In genomic region chr9:59035342-59036158, GRCm38 (mm10) we compare ENCODE assay signal across 8 mouse cellular contexts. TPM values are rescaled to one million over a fixed set of nuclear protein-coding genes. Genes with fewer than 3 reads are reported as not detected.
DNase-seq lines count a peak whose midpoint lies in the region; ATAC-seq and TF ChIP-seq lines count a peak whose summit lies in the region.

No protein-coding gene starts in this region.

- H3K27me3 ChIP-seq in forebrain, embryonic 13.5 days, result no peaks in the 10 kb centered on the region
- H3K27me3 ChIP-seq in lung, embryonic 15.5 days, result no peaks in the 10 kb centered on the region

- intact Hi-C loops in heart, postnatal 10 days (cut with DNase I), result loop anchor here (2.0 kb wide), 1 partner anchor 29 kb away; no protein-coding TSS in a partner anchor

- peak overlapping the region; percentile 96 for H3K9ac ChIP-seq in forebrain, embryonic 13.5 days
- peak overlapping the region; percentile 93 for H3K9ac ChIP-seq in lung, embryonic 15.5 days

- H3K4me3 ChIP-seq in forebrain, embryonic 13.5 days, result peak overlapping the region; percentile 98
- H3K4me3 ChIP-seq in lung, embryonic 15.5 days, result peak overlapping the region; percentile 91

- H3K4me2 ChIP-seq in forebrain, embryonic 13.5 days, result peak overlapping the region; percentile 82
- peak overlapping the region; percentile 71 for H3K4me2 ChIP-seq in lung, embryonic 15.5 days

- ATAC-seq in forebrain, embryonic 13.5 days, result peak; percentile 16
- peak; percentile 11; the same call in 1 of the 2 replicates for ATAC-seq in lung, embryonic 15.5 days (ENCODE audit: borderline replicate concordance, extremely low read depth, low FRiP score, low TSS enrichment)

- no peaks in the 10 kb centered on the region for H3K9me3 ChIP-seq in forebrain, embryonic 13.5 days (replicated peaks)
- H3K9me3 ChIP-seq in lung, embryonic 15.5 days, result no peaks in the 10 kb centered on the region

- H3K36me3 ChIP-seq in forebrain, embryonic 13.5 days (ENCODE audit: poor library complexity, severe bottlenecking), result no peaks in the 10 kb centered on the region
- H3K36me3 ChIP-seq in lung, embryonic 15.5 days, result no peaks in the 10 kb centered on the region

- WGBS in forebrain, embryonic 13.5 days, result under 1% methylated on average over 59 of the region's 63 CpGs
- WGBS in lung, embryonic 15.5 days, result under 1% methylated on average over 48 of the region's 63 CpGs

- 0 out of 2 replicates have a peak, but pooled peaks have one; percentile 3 for TF ChIP-seq POLR2A in brain, embryonic 14.5 days (IDR thresholded peaks at IDR 0.05; ENCODE audit: borderline replicate concordance, extremely low read depth, insufficient read depth, insufficient read length, poor library complexity, severe bottlenecking)

- TF ChIP-seq CTCF in brain, embryonic 14.5 days (IDR thresholded peaks at IDR 0.05; ENCODE audit: borderline replicate concordance, extremely low read depth, insufficient read depth, insufficient read length), result peak; percentile 17; the same call in 1 of the 2 replicates

- DNase-seq in ES-CJ7 (ENCODE audit: low read depth, low spot score), result peak; percentile 69
- peak; percentile 81 for DNase-seq in brain, embryonic 14.5 days (ENCODE audit: low read depth)
- peak; percentile 63 to 71 for DNase-seq in heart, postnatal 10 days
- DNase-seq in layer of hippocampus, postnatal 14 days (ENCODE audit: low spot score in 2 of 2), result peak; percentile 52 to 56
- DNase-seq in retina, postnatal 1 day, result peak; percentile 82
- no peak for DNase-seq in spleen, postnatal 36 days (ENCODE audit: low spot score in 2 of 2)

- peak overlapping the region; percentile 100 for H3K27ac ChIP-seq in forebrain, embryonic 13.5 days
- H3K27ac ChIP-seq in lung, embryonic 15.5 days, result peak overlapping the region; percentile 98

- peaks cover 30% of the 10 kb centered on the region for H3K4me1 ChIP-seq in forebrain, embryonic 13.5 days
- H3K4me1 ChIP-seq in lung, embryonic 15.5 days, result peaks cover 21% of the 10 kb centered on the region

RNA-seq across cellular contexts. Expression of gene Neo1, which starts 0.7 kb away (rescaled TPM):
- polyA plus RNA-seq in brain, embryonic 14.5 days (2012; rRNA removed), result 74.4 and 98.3 TPM in 2 replicates
- polyA plus RNA-seq in forebrain, embryonic 13.5 days (2015; fragmentation: Nextera tagmentation; extraction: Ambion mirVana), result 33.7 and 35.6 TPM in 2 replicates
- 10 to 100 TPM; 55.7 to 68.3 TPM for total RNA-seq in heart, postnatal 10 days (2021)
- 100 to 1,000 TPM; 112 to 116 TPM for total RNA-seq in layer of hippocampus, postnatal 14 days (2021)
- 41.2 and 44.0 TPM in 2 replicates for polyA plus RNA-seq in lung, embryonic 15.5 days (2015; fragmentation: Nextera tagmentation; extraction: Ambion mirVana)

Comparison
In these comparisons a context has a peak if more than half of its experiments do, and no peak if none do; other contexts are left out.
1. DNase-seq: peak in ES-CJ7 (single experiment), brain, embryonic 14.5 days (single experiment), heart, postnatal 10 days (2 of 2), layer of hippocampus, postnatal 14 days (2 of 2) and retina, postnatal 1 day (single experiment); none in spleen, postnatal 36 days (0 of 2).